Mouse (Mus musculus) kidney, adult 2 months (tissue): ENCODE results near the gene Ift22.

ENCODE experiments used
- CTCF ChIP-seq: fragments of 200-500 bp; conservative IDR thresholded peaks from 2 replicates; pipeline ENCODE4 v1.5.1; 2011; ENCODE audit warnings: low read depth, mild to moderate bottlenecking, control low read depth, low read length, moderate library complexity, mixed read lengths; ENCODE audit not compliant: insufficient read depth, insufficient read length
- POLR2A ChIP-seq: fragments of 200-500 bp; IDR thresholded peaks from one replicate; pipeline ENCODE4 v1.6.1; 2011; ENCODE audit warnings: low read depth, low read length, control low read depth

DNA sequence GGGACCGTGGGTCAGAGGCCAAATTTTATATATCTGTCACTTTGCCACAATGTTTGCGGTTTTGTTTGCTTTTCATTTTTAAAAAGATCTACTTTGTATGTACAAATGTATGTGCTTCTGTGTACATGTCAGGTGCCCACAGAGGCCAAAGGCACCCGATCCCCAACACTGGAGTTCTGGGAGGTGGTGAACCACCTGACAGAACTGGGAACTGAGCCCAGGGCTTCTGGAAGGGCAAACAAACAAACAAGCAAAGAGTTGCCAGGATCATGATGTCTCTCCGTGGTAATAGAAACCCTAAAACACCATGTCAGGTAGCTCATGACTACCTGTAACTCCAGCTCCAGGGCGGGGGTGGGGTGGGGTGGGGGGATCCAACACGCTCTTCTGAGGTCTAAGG is 52.1 kb downstream of the Ift22 start:
- TF ChIP-seq CTCF (no peak), POLR2A (no peak)
